Mouse (Mus musculus): ENCODE measurements around the gene Eif2b5. TPM values are rescaled to one million over a fixed set of nuclear protein-coding genes. Genes with fewer than 3 reads are reported as not detected.

Gene Eif2b5
- polyA plus RNA-seq, 1 experiment from 2014 or later: 69.6 TPM

- Histone ChIP-seq H3K36me3 (ENCODE audit: control insufficient read depth, insufficient read depth, low read length) (peaks cover 60% of the 10 kb centered on the region), H3K27ac (replicated peaks in 1 of 2; ENCODE audit: control insufficient read depth in 1 of 2, insufficient read depth in 1 of 2, low read depth in 2 of 2, low read length in 2 of 2) (no peak overlapping the region)
- no peak for ATAC-seq (ENCODE audit: insufficient number of reproducible peaks, insufficient read depth, low FRiP score, low read depth)
These were observed 39.1 kb downstream of the Eif2b5 start for GRCm38 (mm10) chr16:20537601-20538320.

GRCm38 (mm10) chr16:20539649-20540048 is 41.0 kb downstream of the Eif2b5 start:
- Histone ChIP-seq H3K27ac (replicated peaks in 1 of 2; ENCODE audit: control insufficient read depth in 1 of 2, insufficient read depth in 1 of 2, low read depth in 2 of 2, low read length in 2 of 2) (no peak overlapping the region), H3K4me1 (ENCODE audit: control insufficient read depth in 2 of 2, insufficient read depth in 2 of 2, low read length in 2 of 2) (peaks cover 10 to 26% of the 10 kb centered on the region in 2 experiments), H3K4me2 (ENCODE audit: low read length) (no peak overlapping the region), H3K9ac (ENCODE audit: low read length) (no peak overlapping the region), H3K27me3 (ENCODE audit: control insufficient read depth, insufficient read depth, low read length) (no peaks in the 10 kb centered on the region), H3K36me3 (ENCODE audit: control insufficient read depth, insufficient read depth, low read length) (peaks cover 65% of the 10 kb centered on the region), H3K4me3 (ENCODE audit: control insufficient read depth in 1 of 2, insufficient read depth in 1 of 2, low read depth in 1 of 2, low read length in 2 of 2) (no peak overlapping the region), H3K9me3 (ENCODE audit: control insufficient read depth, low read length) (no peaks in the 10 kb centered on the region)
- WGBS: 70% methylated on average over 3 of the region's 3 CpGs
- no peak for ATAC-seq (ENCODE audit: insufficient number of reproducible peaks, insufficient read depth, low FRiP score, low read depth)

More at GRCm38 (mm10) chr16:20537601-20538320, 39.1 kb downstream of the Eif2b5 start:
- Histone ChIP-seq H3K27me3 (ENCODE audit: control insufficient read depth, insufficient read depth, low read length) (no peaks in the 10 kb centered on the region), H3K9me3 (ENCODE audit: control insufficient read depth, low read length) (no peaks in the 10 kb centered on the region), H3K9ac (ENCODE audit: low read length) (peak overlapping the region; percentile 97), H3K4me3 (ENCODE audit: control insufficient read depth in 1 of 2, insufficient read depth in 1 of 2, low read depth in 1 of 2, low read length in 2 of 2) (peak overlapping the region in 1 of 2 experiments; percentile 84; a peak in 2 of 4 replicates), H3K4me1 (ENCODE audit: control insufficient read depth in 2 of 2, insufficient read depth in 2 of 2, low read length in 2 of 2) (peaks cover 10 to 26% of the 10 kb centered on the region in 2 experiments), H3K4me2 (ENCODE audit: low read length) (peak overlapping the region; percentile 69)
- 24% methylated on average over 6 of the region's 6 CpGs for WGBS

DNA sequence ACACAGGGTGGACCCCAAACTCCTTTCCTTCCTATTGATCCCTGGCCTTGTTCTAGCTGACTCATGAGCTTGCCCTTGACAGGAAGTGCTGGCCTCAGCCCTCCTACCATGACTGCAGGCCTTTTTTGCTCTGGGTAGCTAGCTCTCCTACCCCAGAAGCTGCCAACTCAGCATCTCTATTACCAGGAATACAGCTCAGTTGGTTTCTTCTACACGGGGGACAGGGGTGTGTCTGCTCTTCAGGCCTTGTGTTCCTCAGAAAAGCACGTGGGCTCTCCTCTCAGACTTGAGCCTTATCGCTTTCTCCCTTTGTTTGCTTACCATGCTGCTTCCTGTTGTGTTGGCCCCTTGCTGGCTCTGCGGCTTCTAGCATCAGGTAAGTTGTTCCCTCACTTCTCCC is 41.8 kb downstream of the Eif2b5 start:
- H3K4me1 ChIP-seq (ENCODE audit: control insufficient read depth in 2 of 2, insufficient read depth in 2 of 2, low read length in 2 of 2): peaks cover 10 to 26% of the 10 kb centered on the region in 2 experiments
- WGBS: 78% methylated on average over 4 of the region's 4 CpGs

GRCm38 (mm10) chr16:20545696-20546095 is 47.1 kb downstream of the Eif2b5 start:
- Histone ChIP-seq H3K27me3 (ENCODE audit: control insufficient read depth, insufficient read depth, low read length) (no peaks in the 10 kb centered on the region), H3K4me3 (ENCODE audit: control insufficient read depth in 1 of 2, insufficient read depth in 1 of 2, low read depth in 1 of 2, low read length in 2 of 2) (no peak overlapping the region), H3K9ac (ENCODE audit: low read length) (no peak overlapping the region), H3K4me1 (ENCODE audit: control insufficient read depth in 2 of 2, insufficient read depth in 2 of 2, low read length in 2 of 2) (peaks cover 2 to 14% of the 10 kb centered on the region in 2 experiments; a peak in 3 of 4 replicates), H3K36me3 (ENCODE audit: control insufficient read depth, insufficient read depth, low read length) (peaks cover 60% of the 10 kb centered on the region), H3K27ac (replicated peaks in 1 of 2; ENCODE audit: control insufficient read depth in 1 of 2, insufficient read depth in 1 of 2, low read depth in 2 of 2, low read length in 2 of 2) (no peak overlapping the region), H3K9me3 (ENCODE audit: control insufficient read depth, low read length) (no peaks in the 10 kb centered on the region), H3K4me2 (ENCODE audit: low read length) (no peak overlapping the region)
- 90% methylated on average over 10 of the region's 10 CpGs for WGBS
- no peak for ATAC-seq (ENCODE audit: insufficient number of reproducible peaks, insufficient read depth, low FRiP score, low read depth)

More for the DNA sequence above, 41.8 kb downstream of the Eif2b5 start:
- H3K27me3 ChIP-seq (ENCODE audit: control insufficient read depth, insufficient read depth, low read length): no peaks in the 10 kb centered on the region
- no peaks in the 10 kb centered on the region for H3K9me3 ChIP-seq (ENCODE audit: control insufficient read depth, low read length)
- no peak overlapping the region for H3K4me3 ChIP-seq (ENCODE audit: control insufficient read depth in 1 of 2, insufficient read depth in 1 of 2, low read depth in 1 of 2, low read length in 2 of 2)
- H3K36me3 ChIP-seq (ENCODE audit: control insufficient read depth, insufficient read depth, low read length): peaks cover 73% of the 10 kb centered on the region
- H3K4me2 ChIP-seq (ENCODE audit: low read length): no peak overlapping the region
- ATAC-seq (ENCODE audit: insufficient number of reproducible peaks, insufficient read depth, low FRiP score, low read depth): no peak
- no peak overlapping the region for H3K27ac ChIP-seq (replicated peaks in 1 of 2; ENCODE audit: control insufficient read depth in 1 of 2, insufficient read depth in 1 of 2, low read depth in 2 of 2, low read length in 2 of 2)
- H3K9ac ChIP-seq (ENCODE audit: low read length): no peak overlapping the region

DNA sequence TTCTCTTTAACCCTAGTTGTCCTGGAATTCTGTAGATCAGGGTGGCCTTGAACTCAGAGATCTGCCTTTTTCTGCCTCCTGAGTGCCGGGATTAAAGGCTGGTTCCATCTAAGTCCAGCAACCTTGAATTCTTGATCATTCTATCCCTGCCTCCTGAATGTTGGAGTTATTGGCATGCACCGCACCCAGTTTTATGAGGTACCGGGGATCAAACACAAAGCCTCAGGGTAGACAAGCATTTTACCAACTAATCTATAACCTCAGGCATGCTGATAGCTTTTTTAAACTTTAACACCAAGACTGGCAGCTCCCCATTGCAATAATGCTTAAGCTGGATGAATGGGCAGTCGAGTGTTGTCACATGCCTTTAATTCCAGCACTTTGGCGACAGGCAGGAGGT is 48.8 kb downstream of the Eif2b5 start:
- Histone ChIP-seq H3K9me3 (ENCODE audit: control insufficient read depth, low read length) (no peaks in the 10 kb centered on the region), H3K9ac (ENCODE audit: low read length) (peak overlapping the region; percentile 82), H3K36me3 (ENCODE audit: control insufficient read depth, insufficient read depth, low read length) (peaks cover 60% of the 10 kb centered on the region), H3K4me2 (ENCODE audit: low read length) (peak overlapping the region; percentile 77), H3K4me1 (ENCODE audit: control insufficient read depth in 2 of 2, insufficient read depth in 2 of 2, low read length in 2 of 2) (peaks cover 2 to 14% of the 10 kb centered on the region in 2 experiments; a peak in 3 of 4 replicates), H3K27me3 (ENCODE audit: control insufficient read depth, insufficient read depth, low read length) (no peaks in the 10 kb centered on the region), H3K27ac (replicated peaks in 1 of 2; ENCODE audit: control insufficient read depth in 1 of 2, insufficient read depth in 1 of 2, low read depth in 2 of 2, low read length in 2 of 2) (peak overlapping the region in 1 of 2 experiments; percentile 73; a peak in 2 of 4 replicates), H3K4me3 (ENCODE audit: control insufficient read depth in 1 of 2, insufficient read depth in 1 of 2, low read depth in 1 of 2, low read length in 2 of 2) (peak overlapping the region; percentile 74 to 77; a peak in 3 of 4 replicates)
- ATAC-seq (ENCODE audit: insufficient number of reproducible peaks, insufficient read depth, low FRiP score, low read depth): no peak
- 50% methylated on average over 5 of the region's 5 CpGs for WGBS

GRCm38 (mm10) chr16:20548096-20548948 is 49.7 kb downstream of the Eif2b5 start, which contains the start of gene Abcf3:
Gene Abcf3 (plus strand): TSS chr16:20548577.
- peaks cover 61% of the 10 kb centered on the region for H3K36me3 ChIP-seq (ENCODE audit: control insufficient read depth, insufficient read depth, low read length)
- peaks cover 2 to 14% of the 10 kb centered on the region in 2 experiments; a peak in 3 of 4 replicates for H3K4me1 ChIP-seq (ENCODE audit: control insufficient read depth in 2 of 2, insufficient read depth in 2 of 2, low read length in 2 of 2)
- H3K4me2 ChIP-seq (ENCODE audit: low read length): peak within 1 kb of the TSS; percentile 88
- peak within 1 kb of the TSS; percentile 91 for H3K9ac ChIP-seq (ENCODE audit: low read length)
- peak; percentile 99 for ATAC-seq (ENCODE audit: insufficient number of reproducible peaks, insufficient read depth, low FRiP score, low read depth)
- peak within 1 kb of the TSS; percentile 72 to 73 for H3K27ac ChIP-seq (replicated peaks in 1 of 2; ENCODE audit: control insufficient read depth in 1 of 2, insufficient read depth in 1 of 2, low read depth in 2 of 2, low read length in 2 of 2)
- H3K27me3 ChIP-seq (ENCODE audit: control insufficient read depth, insufficient read depth, low read length): no peaks in the 10 kb centered on the region
- H3K4me3 ChIP-seq (ENCODE audit: control insufficient read depth in 1 of 2, insufficient read depth in 1 of 2, low read depth in 1 of 2, low read length in 2 of 2): peak within 1 kb of the TSS; percentile 74 to 77
- under 1% methylated on average over 56 of the region's 56 CpGs for WGBS
- no peaks in the 10 kb centered on the region for H3K9me3 ChIP-seq (ENCODE audit: control insufficient read depth, low read length)

- H3K4me3 ChIP-seq (ENCODE audit: control insufficient read depth in 1 of 2, insufficient read depth in 1 of 2, low read depth in 1 of 2, low read length in 2 of 2): peak overlapping the region; percentile 74 to 77
- H3K27ac ChIP-seq (replicated peaks in 1 of 2; ENCODE audit: control insufficient read depth in 1 of 2, insufficient read depth in 1 of 2, low read depth in 2 of 2, low read length in 2 of 2): peak overlapping the region in 1 of 2 experiments; percentile 59; a peak in 1 of 4 replicates
- peaks cover 63% of the 10 kb centered on the region for H3K36me3 ChIP-seq (ENCODE audit: control insufficient read depth, insufficient read depth, low read length)
- 39% methylated on average over 9 of the region's 9 CpGs for WGBS
- ATAC-seq (ENCODE audit: insufficient number of reproducible peaks, insufficient read depth, low FRiP score, low read depth): no peak
- peak overlapping the region; percentile 91 for H3K9ac ChIP-seq (ENCODE audit: low read length)
- H3K27me3 ChIP-seq (ENCODE audit: control insufficient read depth, insufficient read depth, low read length): no peaks in the 10 kb centered on the region
- H3K9me3 ChIP-seq (ENCODE audit: control insufficient read depth, low read length): no peaks in the 10 kb centered on the region
- peak overlapping the region; percentile 88 for H3K4me2 ChIP-seq (ENCODE audit: low read length)
- peaks cover 2 to 14% of the 10 kb centered on the region in 2 experiments; a peak in 3 of 4 replicates for H3K4me1 ChIP-seq (ENCODE audit: control insufficient read depth in 2 of 2, insufficient read depth in 2 of 2, low read length in 2 of 2)
These were observed 50.5 kb downstream of the Eif2b5 start for GRCm38 (mm10) chr16:20549161-20549560.

Data from heart, embryonic 14.5 days (tissue).